Comparison of ENCODE assay signal across 9 mouse cellular contexts in genomic region chr16:92741342-92741741, GRCm38 (mm10).
"Had no signal": no experiment of that assay in that cellular context is flagged by ENCODE, and none has a peak within 500 bp of the region (broad histone marks: within the 10 kb centered on the region; RNA-seq: fewer than 3 reads in every experiment).

No protein-coding gene starts in this region.

- DNase-seq: kidney, adult 18-20 months; kidney, postnatal 25 days; layer of hippocampus, postnatal 36 days; liver, postnatal 0 days; lung, embryonic 14.5 days; midbrain, embryonic 14.5 days; right cerebral cortex, adult 18-20 months; right cerebral cortex, postnatal 14 days; right cerebral cortex, postnatal 4 days had no signal
